Mouse (Mus musculus): ENCODE results near the gene A230072I06Rik. TPM values are rescaled to one million over a fixed set of nuclear protein-coding genes. Genes with fewer than 3 reads are reported as not detected.

The A230072I06Rik gene
- polyA plus RNA-seq, 1 experiment from 2014 or later = 0.22 TPM

DNA sequence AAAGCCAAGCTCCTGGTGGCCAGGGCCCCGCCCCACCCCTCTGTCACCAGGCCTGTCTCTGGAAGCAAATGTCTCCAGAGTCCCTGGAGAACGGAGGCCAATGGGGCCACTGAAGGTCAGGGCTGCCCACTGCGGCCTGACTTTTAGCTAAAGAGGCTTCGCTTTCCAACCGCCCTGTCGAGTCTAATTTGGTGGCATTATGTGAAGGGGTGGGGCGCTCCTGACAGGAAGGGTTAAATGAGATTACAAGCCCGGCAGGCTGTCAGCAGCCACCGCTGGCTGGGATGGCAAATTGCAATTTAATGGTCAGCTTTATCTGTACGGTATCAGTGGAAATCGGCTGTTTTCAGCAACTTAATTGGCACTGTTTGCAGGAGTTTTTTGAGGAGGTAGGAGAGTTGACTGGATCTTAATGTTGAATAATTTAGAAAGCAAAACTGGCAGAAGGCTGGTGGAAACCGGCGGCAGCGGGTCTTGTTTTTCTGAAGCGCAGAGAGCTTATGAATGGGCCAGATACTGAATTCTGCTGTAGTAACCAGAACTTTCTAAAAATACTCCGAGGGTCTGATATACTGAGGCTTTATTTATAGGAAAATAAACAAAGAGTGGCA is 46.5 kb downstream of the A230072I06Rik start:
- Histone ChIP-seq H3K4me2 (replicated peaks) (peak overlapping the region; percentile 31), H3K27ac (replicated peaks) (no peak overlapping the region), H3K9me3 (no peaks in the 10 kb centered on the region), H3K36me3 (no peaks in the 10 kb centered on the region), H3K9ac (replicated peaks) (no peak overlapping the region), H3K4me1 (peaks cover 77% of the 10 kb centered on the region), H3K27me3 (peaks cover 93% of the 10 kb centered on the region), H3K4me3 (no peak overlapping the region)
- WGBS = 18% methylated on average over 16 of the region's 16 CpGs
- ATAC-seq (ENCODE audit: low FRiP score, low read depth) = peak; percentile 14; the same call in 1 of the 2 replicates

GRCm38 (mm10) chr8:12327187-12327586 is 48.6 kb downstream of the A230072I06Rik start:
- H3K4me1 ChIP-seq = peaks cover 59% of the 10 kb centered on the region
- no peaks in the 10 kb centered on the region for H3K36me3 ChIP-seq
- peaks cover 93% of the 10 kb centered on the region for H3K27me3 ChIP-seq
- ATAC-seq (ENCODE audit: low FRiP score, low read depth) = peak; percentile 55
- no peak overlapping the region for H3K9ac ChIP-seq (replicated peaks)
- no peaks in the 10 kb centered on the region for H3K9me3 ChIP-seq
- 44% methylated on average over 13 of the region's 13 CpGs for WGBS
- 0 out of 2 replicates have a peak overlapping the region, but pooled peaks have one; percentile 9 for H3K4me3 ChIP-seq
- H3K4me2 ChIP-seq (replicated peaks) = peak overlapping the region; percentile 28
- peak overlapping the region; percentile 61 for H3K27ac ChIP-seq (replicated peaks)

DNA sequence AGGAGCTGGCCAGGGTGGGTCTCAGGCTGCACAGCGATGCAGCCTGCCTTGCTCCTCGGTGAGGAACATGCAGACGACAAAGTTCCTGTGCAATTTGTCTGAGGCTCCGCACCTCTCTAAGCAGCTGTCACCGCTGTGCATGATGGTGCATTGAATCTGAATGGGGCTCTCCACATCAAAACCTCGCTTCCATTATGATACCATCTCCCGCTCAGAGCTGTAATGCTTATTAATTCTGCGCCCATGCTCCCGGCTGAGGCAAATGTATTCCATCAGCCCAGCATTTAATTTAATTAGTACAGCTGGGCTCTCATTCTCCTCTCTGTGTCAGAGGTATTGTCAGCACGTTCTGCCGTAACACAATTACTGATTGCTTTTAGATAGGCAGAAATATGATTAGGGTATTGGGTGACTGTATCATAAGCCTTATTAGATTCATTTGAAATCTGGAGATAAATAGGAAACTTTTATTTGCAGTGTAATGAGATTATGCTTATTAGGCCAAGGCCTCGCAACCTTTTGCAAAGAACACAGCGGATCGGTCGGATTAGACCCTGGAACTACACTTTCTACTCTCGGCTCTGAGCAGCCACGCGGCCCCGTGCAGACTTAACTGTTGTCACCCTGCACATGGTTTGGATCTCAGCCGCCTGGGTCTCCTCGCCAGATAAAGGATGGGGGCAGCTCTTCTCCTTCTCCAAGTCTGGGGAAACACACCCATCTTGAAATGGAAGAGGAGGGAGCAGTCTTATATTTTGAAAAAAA is 49.3 kb downstream of the A230072I06Rik start:
- peak overlapping the region; percentile 61 for H3K27ac ChIP-seq (replicated peaks)
- H3K9ac ChIP-seq (replicated peaks) = no peak overlapping the region
- H3K4me1 ChIP-seq = peaks cover 52% of the 10 kb centered on the region
- peaks cover 93% of the 10 kb centered on the region for H3K27me3 ChIP-seq
- 0 out of 2 replicates have a peak overlapping the region, but pooled peaks have one; percentile 9 for H3K4me3 ChIP-seq
- H3K4me2 ChIP-seq (replicated peaks) = peak overlapping the region; percentile 28
- no peaks in the 10 kb centered on the region for H3K36me3 ChIP-seq
- peak; percentile 60 for ATAC-seq (ENCODE audit: low FRiP score, low read depth)
- 25% methylated on average over 21 of the region's 21 CpGs for WGBS
- H3K9me3 ChIP-seq = no peaks in the 10 kb centered on the region

DNA sequence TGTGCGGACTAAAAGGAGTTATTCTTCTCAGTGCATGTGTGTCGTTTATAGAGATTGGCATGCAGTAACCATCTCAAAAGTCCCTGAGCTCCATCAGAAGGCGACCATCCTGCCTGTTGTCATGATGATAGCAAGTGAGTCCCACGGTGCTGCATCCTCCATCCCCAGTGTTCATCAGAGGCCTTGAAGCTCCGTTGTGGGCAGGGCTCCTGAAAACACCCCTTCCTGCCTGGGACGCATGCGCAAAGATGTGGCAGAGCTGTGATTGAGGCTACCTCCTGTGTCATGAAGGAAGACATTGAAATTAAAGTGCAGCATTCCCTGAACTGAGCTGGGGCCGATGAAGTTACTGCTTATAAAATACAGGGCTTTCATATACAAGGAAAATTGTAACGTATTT is 49.9 kb downstream of the A230072I06Rik start:
- Histone ChIP-seq H3K9ac (replicated peaks) (no peak overlapping the region), H3K4me2 (replicated peaks) (peak overlapping the region; percentile 28), H3K9me3 (no peaks in the 10 kb centered on the region), H3K27ac (replicated peaks) (0 out of 2 replicates have a peak overlapping the region, but pooled peaks have one; percentile 30), H3K27me3 (peaks cover 93% of the 10 kb centered on the region), H3K36me3 (no peaks in the 10 kb centered on the region), H3K4me3 (no peak overlapping the region), H3K4me1 (peaks cover 46% of the 10 kb centered on the region)
- WGBS = 63% methylated on average over 9 of the region's 9 CpGs
- ATAC-seq (ENCODE audit: low FRiP score, low read depth) = no peak

GRCm38 (mm10) chr8:12330066-12330465 is 51.4 kb downstream of the A230072I06Rik start:
- Histone ChIP-seq H3K27me3 (peaks cover 93% of the 10 kb centered on the region), H3K4me2 (replicated peaks) (no peak overlapping the region), H3K36me3 (no peaks in the 10 kb centered on the region), H3K4me3 (no peak overlapping the region), H3K9me3 (no peaks in the 10 kb centered on the region), H3K9ac (replicated peaks) (no peak overlapping the region), H3K27ac (replicated peaks) (no peak overlapping the region), H3K4me1 (peaks cover 42% of the 10 kb centered on the region)
- ATAC-seq (ENCODE audit: low FRiP score, low read depth) = no peak
- WGBS = 23% methylated on average over 8 of the region's 8 CpGs

Other genes with a start within 250 kb of the A230072I06Rik start
- 6.5 and 8.4 TPM in 2 replicates for gene Sox1, start 116.5 kb downstream of the A230072I06Rik start, polyA plus RNA-seq (2016; fragmentation: Nextera tagmentation; extraction: Ambion mirVana)